ENCODE assay signal across 22 mouse cellular contexts in the genomic region with DNA sequence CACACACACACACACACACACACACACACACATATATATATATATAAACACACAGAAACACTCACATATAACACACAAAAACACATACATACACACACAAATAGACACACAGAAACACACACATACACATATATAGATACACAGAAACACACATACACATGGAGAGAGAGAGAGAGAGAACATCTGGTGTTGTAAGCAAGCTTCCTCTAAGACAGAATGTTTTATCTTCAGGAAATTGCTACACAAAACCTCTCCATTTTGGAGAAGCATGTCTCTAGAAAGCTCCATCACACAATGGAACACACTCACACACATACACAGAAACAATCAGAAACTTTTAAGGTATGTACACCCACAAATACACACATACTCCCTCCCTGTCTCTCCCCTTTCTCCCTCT. TPM values are rescaled to one million over a fixed set of nuclear protein-coding genes. Genes with fewer than 3 reads are reported as not detected.
A peak's percentile ranks its signal among the peaks of the same experiment; 100 is the strongest.
DNase-seq lines count a peak whose midpoint lies in the region; ATAC-seq lines count a peak whose summit lies in the region.
"Had no signal": no experiment of that assay in that cellular context is flagged by ENCODE, and none has a peak within 500 bp of the region (broad histone marks: within the 10 kb centered on the region; RNA-seq: fewer than 3 reads in every experiment).

No protein-coding gene starts in this region.

- no peak for ATAC-seq in hindbrain, embryonic 13.5 days (ENCODE audit: low FRiP score)
- no peak for ATAC-seq in hindbrain, embryonic 12.5 days (ENCODE audit: low FRiP score)
- ATAC-seq in granulocyte monocyte progenitor cell, adult 5-6 weeks (replicated peaks; ENCODE audit: poor library complexity, severe bottlenecking) = peak; percentile 51
- ATAC-seq in megakaryocyte, adult 5-6 weeks (ENCODE audit: poor library complexity, severe bottlenecking) = peak; percentile 63
- ATAC-seq: activated CD4-positive, CD25-positive, alpha-beta regulatory T cell, adult 4 months; CD4-positive, CD25-positive, alpha-beta regulatory T cell, adult 4 months; Patski had no signal

- no peak overlapping the region for H3K27ac ChIP-seq in hindbrain, embryonic 13.5 days
- no peak overlapping the region for H3K27ac ChIP-seq in hindbrain, embryonic 12.5 days

- intact Hi-C loops in left cerebral cortex, postnatal 36 days (cut with DNase I) = loop anchor here (5.0 kb wide), 1 partner anchor 234 kb away; no protein-coding TSS in a partner anchor

- no peak overlapping the region for H3K4me3 ChIP-seq in hindbrain, embryonic 13.5 days
- H3K4me3 ChIP-seq in hindbrain, embryonic 12.5 days = no peak overlapping the region

- H3K4me2 ChIP-seq in hindbrain, embryonic 13.5 days = no peak overlapping the region
- H3K4me2 ChIP-seq in hindbrain, embryonic 12.5 days (replicated peaks) = no peak overlapping the region

- peaks cover 16% of the 10 kb centered on the region for H3K4me1 ChIP-seq in hindbrain, embryonic 13.5 days (replicated peaks)
- H3K4me1 ChIP-seq in hindbrain, embryonic 12.5 days = peaks cover 9% of the 10 kb centered on the region; the same call in 1 of the 2 replicates

- no peaks in the 10 kb centered on the region for H3K9me3 ChIP-seq in hindbrain, embryonic 13.5 days
- no peaks in the 10 kb centered on the region for H3K9me3 ChIP-seq in hindbrain, embryonic 12.5 days (replicated peaks)
- H3K9me3 ChIP-seq: G1E had no signal

- H3K36me3 ChIP-seq in hindbrain, embryonic 13.5 days = peaks cover 15% of the 10 kb centered on the region
- H3K36me3 ChIP-seq in hindbrain, embryonic 12.5 days = peaks cover 17% of the 10 kb centered on the region

- 0 out of 2 replicates have a peak, but pooled peaks cover 7% of the 10 kb centered on the region for H3K27me3 ChIP-seq in hindbrain, embryonic 13.5 days
- H3K27me3 ChIP-seq in hindbrain, embryonic 12.5 days = no peaks in the 10 kb centered on the region
- H3K27me3 ChIP-seq: Patski had no signal

- 0 out of 2 replicates have a peak overlapping the region, but pooled peaks have one; percentile 3 for H3K9ac ChIP-seq in hindbrain, embryonic 13.5 days
- no peak overlapping the region for H3K9ac ChIP-seq in hindbrain, embryonic 12.5 days

- peak; percentile 33 for DNase-seq in 416B (ENCODE audit: low read depth)
- DNase-seq in left cerebral cortex, postnatal 36 days (ENCODE audit: low spot score in 2 of 2) = no peak
- no peak for DNase-seq in kidney, postnatal 4 days
- DNase-seq in embryo, embryonic 9.5 days (ENCODE audit: extremely low spot score) = no peak
- DNase-seq: adrenal gland, adult 2 months; adrenal gland, adult 8-10 months; adrenal gland, postnatal 10 days; adrenal gland, postnatal 14 days; adrenal gland, postnatal 25 days; adrenal gland, postnatal 36 days; B cell, adult 2 months; cerebellum, adult 11 months; cerebellum, adult 11-12 months; cerebellum, adult 18-20 months had no signal

RNA-seq across cellular contexts. Expression of gene Wdr4, which starts 28.4 kb away (rescaled TPM):
- 33.2 and 38.5 TPM in 2 replicates for polyA plus RNA-seq in hindbrain, embryonic 13.5 days (2015; fragmentation: Nextera tagmentation; extraction: Ambion mirVana)
- polyA plus RNA-seq in hindbrain, embryonic 12.5 days (2016; fragmentation: Nextera tagmentation; extraction: Ambion mirVana) = 36.2 and 39.0 TPM in 2 replicates
- total RNA-seq in granulocyte monocyte progenitor cell, adult 5-6 weeks (2014; fragmentation: Nextera tagmentation) = 14.6 and 31.9 TPM in 2 replicates
- 17.0 and 20.8 TPM in 2 replicates for total RNA-seq in granulocyte monocyte progenitor cell, adult 5-6 weeks (2017)
- 2.8 and 3.4 TPM in 2 replicates for total RNA-seq in megakaryocyte, adult 5-6 weeks (2015)
- total RNA-seq in megakaryocyte, adult 5-6 weeks (2017) = 3.7 and 7.3 TPM in 2 replicates
- 10 to 100 TPM; 23.9 to 28.2 TPM for total RNA-seq in left cerebral cortex, postnatal 36 days (2021)

RNA-seq across cellular contexts. Expression of gene Ndufv3, which starts 28.6 kb away (rescaled TPM):
- polyA plus RNA-seq in hindbrain, embryonic 13.5 days (2015; fragmentation: Nextera tagmentation; extraction: Ambion mirVana) = 399 and 414 TPM in 2 replicates
- polyA plus RNA-seq in hindbrain, embryonic 12.5 days (2016; fragmentation: Nextera tagmentation; extraction: Ambion mirVana) = 230 and 273 TPM in 2 replicates
- 195 and 260 TPM in 2 replicates for total RNA-seq in granulocyte monocyte progenitor cell, adult 5-6 weeks (2014; fragmentation: Nextera tagmentation)
- 207 and 212 TPM in 2 replicates for total RNA-seq in granulocyte monocyte progenitor cell, adult 5-6 weeks (2017)
- 92.8 and 95.7 TPM in 2 replicates for total RNA-seq in megakaryocyte, adult 5-6 weeks (2015)
- total RNA-seq in megakaryocyte, adult 5-6 weeks (2017) = 215 and 217 TPM in 2 replicates
- 100 to 1,000 TPM; 231 to 260 TPM for total RNA-seq in left cerebral cortex, postnatal 36 days (2021)

Comparison
In these comparisons a context has a peak if more than half of its experiments do, and no peak if none do; other contexts are left out.
1. ATAC-seq: peak in granulocyte monocyte progenitor cell, adult 5-6 weeks (single experiment) and megakaryocyte, adult 5-6 weeks (single experiment); none in hindbrain, embryonic 13.5 days (single experiment) and hindbrain, embryonic 12.5 days (single experiment).